Mouse (Mus musculus) thymus, postnatal 10 days (tissue): ENCODE data around the gene Phex.

ENCODE experiments used
- DNase-seq, 2 experiments: peaks; one replicate each; pipeline ENCODE4 v3.0.0; 2021; ENCODE audit warnings: low spot score in 2 of 2

Phex gene

DNA sequence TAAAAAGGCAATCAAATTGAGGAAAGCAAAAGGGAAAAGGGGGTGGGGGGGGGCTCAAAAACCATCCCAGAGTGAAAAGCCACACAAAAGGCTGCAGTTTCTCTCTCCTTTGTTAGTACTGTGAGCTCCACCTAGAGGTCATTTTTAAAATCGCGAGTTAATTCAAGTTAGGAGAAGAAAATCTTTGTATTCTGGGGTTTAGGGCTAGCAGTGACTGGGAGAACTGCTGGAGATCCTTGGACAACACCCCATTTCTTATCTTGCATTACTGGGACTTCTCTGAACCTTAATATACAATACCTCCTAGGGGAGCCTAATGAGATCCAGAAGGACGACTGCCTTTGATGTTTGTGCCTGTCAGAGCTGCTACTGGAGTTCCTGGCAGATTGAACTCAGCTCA is 107.7 kb downstream of the Phex start:
- peak in 1 of 2 experiments; percentile 2 for DNase-seq

DNA sequence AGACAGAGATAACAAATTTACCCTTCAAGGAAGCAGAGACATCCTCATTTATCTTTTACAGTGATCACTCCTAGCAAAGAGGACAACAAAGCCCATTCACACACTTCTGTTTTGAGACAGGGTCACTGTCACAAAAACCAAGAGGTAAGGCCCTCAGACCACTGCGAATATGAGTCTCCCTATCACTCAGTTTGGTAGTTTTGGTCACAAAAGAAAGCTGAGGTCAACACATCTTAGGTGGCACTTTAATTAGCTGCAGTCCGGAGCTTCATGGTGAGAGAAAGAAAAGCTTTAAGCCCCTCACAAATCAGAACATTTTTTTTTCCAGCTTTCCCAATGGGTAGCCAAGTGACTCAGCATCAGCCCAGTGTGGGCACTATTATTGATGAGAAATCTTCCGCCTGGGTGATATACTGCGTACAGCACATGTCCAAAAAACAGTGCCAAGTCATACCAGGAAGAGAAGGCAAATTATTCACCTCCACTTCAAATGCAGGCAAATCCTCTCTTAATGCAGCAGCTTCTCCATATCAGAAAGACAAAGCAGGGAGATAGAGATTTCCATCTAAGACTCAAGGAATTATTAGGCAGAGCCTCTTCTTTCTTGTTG is 108.2 kb downstream of the Phex start:
- no peak for DNase-seq

DNA sequence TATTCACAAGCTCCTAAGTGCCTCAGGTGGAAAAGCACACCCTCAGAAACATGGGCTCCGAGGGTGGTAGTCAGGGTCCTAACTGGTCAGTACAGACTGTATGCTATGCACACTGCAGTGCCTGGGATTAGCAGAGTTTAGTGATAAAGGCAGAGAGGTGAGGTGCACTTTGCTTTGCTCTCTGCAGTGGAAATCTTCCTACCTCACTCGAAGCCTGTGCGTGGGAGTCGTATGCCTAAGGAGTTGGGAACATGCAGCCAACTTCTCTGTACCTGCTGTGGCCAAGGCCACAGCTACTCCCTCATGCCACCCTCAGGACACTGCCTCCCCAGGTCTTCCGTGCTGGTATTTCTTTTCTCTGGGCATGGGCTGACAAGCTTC is 109.3 kb downstream of the Phex start:
- DNase-seq = no peak

DNA sequence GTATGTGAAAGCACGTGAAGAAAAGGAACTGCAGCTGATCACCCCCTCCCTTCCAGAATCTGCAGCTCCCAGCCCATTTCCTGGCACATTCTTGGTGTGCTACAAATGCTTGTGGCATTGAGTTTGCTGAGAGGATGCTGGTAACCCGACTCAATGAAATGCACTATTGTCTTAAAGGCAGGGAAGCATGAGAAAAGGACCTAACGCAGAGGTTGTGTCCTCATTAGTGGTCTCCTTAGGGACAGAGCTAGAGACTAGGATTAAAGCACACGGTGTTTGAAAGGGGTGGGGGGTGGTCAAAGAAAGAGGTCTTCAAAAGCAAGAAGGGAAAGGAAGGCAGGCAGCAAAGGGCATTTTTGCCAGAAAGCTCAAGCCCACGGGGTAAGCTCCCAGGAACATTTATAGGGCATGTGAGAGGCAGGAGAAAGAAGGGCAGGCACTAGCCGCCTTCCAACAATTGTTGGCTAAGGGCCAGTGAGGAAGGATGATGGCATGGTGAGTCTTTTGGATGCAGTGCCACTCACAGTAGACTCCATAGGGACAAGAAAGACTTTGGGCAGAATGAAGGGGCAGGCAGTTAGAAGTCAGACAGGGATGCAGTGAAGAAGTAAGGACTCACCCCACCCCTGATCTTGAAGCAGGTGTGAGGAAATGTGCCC is 109.8 kb downstream of the Phex start:
- DNase-seq = no peak

DNA sequence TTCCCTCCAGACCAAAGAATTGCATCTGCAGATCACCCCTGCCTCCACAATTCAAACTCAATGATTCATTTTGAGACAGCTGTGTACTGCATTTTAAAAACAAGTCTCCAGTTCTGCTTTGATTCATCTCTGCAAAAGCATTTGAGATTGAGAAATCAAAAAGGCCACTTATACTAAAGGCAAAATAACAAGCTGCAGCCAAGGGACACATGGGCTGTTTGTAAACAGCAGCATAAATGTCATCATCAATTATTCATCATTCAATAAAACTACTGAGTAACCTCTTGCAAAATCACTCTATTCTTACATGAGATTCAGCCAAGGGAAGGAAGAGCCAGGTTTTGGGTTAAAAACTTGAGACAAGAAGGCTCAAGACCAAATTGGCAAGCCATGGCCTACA is 122.7 kb downstream of the Phex start:
- DNase-seq = no peak

DNA sequence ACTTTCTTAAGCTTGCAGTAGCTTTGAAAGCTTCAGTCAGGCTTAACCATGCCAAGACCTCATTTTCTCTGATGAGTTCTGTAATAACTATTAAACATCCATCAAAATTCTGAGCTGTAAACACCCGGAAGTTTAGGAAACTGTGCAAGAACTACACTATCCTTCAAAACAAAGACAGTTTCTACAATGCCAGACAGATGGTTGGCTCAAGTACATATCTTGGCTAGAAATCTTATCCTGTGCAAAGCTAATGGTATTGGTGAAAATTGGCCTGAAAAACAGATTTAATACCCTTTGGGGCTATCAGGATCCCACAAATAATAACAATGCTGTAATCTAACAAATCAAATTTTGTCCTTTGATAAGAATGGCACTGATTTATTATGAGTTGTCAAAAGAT is 138.5 kb downstream of the Phex start:
- no peak for DNase-seq

DNA sequence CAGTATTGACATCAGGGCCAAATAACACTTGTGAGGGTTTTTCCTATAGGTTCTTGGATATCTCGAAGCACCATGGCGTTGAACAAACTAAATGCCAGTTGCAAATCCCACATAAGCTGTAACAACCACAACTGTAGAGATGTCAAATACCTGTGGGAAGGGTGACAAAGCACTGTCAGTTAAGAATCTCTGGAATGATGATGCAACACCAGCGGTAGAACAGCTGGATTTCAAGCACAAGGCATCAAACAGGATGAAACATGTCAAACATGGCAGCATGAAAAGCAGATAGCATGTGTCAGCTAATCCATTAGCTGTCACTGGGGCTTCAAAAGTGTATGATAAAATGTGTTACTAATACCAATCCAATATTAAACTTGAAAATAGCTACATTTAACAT is 141.8 kb downstream of the Phex start:
- DNase-seq = no peak

DNA sequence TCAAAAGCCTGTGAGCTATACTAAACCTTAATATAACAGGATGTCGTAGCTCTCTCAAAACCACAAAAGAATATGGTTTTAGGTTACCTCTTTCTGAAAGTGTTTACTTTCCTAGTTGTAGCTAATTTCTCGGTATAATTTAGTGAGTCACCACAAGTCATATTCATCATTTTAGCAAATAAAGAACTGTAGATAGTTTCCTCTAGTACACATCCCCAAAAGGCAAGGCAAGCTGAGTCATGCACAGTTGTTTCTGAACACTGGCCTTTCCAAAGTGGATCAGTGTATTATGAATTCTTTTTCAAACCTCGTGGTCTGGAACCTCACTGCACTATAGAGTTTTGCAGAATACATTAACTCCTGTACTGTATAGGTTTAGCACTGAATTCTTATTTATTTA is 143.5 kb downstream of the Phex start:
- no peak for DNase-seq

DNA sequence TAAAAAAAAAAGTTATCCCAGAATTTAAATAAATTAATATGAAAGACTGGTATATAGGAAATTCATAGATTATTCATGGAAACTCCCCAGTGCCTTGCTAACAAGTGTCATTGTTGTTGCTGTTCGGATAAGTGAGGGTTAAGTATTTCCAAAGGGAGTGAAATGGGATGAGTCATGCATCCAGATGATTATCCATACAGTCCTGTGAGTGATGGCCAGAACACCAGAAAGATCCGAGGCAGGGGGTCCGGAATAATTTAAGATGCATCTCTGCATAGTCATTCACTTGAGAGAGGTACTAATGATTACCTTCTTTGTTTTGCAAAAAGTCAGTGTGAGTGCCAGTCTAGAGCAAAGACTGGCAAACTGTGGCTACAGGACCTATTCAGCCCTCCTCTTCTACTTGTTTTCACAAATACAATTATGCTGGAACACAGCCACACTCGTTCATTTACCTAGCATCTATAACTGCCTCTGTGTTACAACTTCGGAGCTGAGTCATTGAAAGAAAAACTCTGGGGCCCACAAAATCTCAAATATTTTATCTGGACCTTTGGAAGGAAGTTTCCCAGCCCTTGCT is 145.3 kb downstream of the Phex start:
- no peak for DNase-seq

DNA sequence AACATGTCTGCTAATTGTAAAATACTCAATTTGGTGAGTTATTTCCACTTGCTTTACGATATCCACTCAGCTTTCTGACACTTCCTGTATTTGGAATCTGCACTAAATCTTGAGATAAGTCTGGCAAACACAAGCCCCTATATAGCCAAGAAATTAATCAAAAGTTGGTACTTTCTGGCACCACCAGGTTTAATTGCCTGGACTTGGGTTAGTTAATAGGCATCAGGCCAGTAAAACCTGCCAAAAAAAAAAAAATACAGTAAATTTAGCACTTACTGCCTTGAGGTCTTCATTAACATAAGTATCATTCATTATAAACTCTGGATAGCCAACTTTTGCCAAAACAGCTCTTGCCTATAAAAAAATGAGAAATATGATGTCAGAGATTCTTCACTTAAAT is 147.0 kb downstream of the Phex start:
- no peak for DNase-seq

DNA sequence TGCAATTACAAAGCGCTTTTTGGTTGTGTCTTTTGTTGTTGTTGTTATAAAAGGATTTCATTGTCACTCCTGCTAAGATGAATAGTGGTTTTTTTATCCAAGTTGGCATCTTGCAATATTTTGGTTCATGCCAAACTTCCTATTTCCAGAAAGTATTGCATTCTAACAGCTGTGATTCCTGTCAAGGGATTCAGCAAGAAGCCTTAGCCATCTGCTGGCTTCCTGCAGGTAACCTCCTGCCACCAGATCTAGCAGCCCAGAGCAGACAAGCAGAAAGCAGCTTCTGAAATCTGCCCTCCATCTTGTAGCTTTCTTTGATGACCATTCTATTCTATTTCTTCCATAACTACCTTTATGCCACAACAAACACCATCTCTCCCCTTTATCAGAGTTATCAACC is 212.4 kb downstream of the Phex start:
- DNase-seq = no peak

DNA sequence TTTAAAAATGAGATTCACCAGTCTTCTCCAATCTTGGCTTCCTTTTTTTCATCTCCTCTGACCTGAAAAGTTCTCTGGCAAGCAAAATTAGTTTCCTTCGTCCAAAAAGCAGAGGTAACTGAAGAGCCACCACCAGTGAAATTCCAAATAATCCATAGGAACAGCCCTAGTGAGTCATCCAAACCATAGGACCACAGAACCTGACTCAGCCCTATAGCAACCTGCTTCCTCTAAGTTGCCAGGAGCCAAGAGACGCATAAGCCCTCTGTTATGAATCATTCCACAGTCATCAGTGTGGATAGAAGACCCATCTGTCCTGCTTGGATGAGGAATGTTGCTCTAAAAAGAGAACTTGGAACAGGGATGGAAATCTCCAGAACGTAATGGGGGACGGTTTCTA is 230.9 kb downstream of the Phex start:
- DNase-seq = no peak

DNA sequence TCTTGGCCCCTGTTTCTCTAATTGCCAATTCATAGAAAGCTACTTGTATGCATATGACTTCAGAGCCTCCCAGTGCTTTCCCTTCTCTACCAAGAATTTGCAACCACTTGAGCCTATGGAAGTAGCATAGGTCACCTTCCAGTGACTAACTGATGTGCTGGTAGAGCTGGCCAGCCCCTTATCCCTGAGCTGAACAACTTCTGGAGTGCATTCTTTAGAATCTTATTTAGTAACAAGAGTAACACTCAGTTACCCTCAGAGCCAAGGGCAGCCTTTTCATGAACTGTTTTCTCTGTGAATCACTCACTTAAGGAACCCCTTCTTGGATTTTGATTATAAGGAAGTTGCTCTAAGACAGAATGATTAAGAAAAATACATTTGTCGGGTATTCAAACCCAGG is 234.3 kb downstream of the Phex start:
- no peak for DNase-seq

DNA sequence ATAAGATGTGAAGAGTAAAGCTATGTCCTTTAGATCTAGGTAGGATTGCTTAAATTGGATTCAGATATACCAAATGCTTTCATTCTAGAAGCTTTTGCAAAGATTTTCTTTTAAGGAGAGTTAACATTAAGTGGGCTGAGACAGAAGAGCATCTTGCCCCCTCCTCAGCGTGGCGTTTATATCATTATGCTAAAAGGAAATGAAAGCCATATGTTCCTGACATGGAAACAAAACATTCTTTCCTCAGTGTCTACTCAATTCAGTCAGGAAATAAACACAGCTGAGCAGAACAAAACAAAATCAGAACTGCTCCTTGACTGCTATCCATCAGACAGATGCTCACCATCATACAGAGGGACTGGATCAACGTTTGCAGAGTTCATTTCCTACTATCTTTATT is 251.0 kb downstream of the Phex start:
- DNase-seq = no peak

DNA sequence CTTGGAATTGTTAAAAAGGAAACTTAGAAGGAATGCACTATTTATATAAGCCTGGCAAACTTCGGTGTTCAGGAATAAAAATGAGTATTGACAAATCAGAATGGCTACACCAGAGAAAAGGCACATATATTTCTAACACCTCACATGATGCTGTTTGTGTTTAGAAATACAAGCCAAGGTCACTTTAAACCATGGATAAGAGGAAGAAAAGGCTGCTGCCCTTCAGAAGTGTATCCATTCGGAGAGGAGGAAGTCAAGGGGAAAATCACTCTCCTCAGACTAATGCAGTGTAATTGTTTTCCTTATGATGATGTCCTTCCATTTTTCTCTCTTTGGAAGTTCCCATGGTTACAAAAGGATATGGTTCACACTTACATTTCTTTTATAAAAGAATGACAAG is 251.7 kb downstream of the Phex start:
- DNase-seq = no peak

DNA sequence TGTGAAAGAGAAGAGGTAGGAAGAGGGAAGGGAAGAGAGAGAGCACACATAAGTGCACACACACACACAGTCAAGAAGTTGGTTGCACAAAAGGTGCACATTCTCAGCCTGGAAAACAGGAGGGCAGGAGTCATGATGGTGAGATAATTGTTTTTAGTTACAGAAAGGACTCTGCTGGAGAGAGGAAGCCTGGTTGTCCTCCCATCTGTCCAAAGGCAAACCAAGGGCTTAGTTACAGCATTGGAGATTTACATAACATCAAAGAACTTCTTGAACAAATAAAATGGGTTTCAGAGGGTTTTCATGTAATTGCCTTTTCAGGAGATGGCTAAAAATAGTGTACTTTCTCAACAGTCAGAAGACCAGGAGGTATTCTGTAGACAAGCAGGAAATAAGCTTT is 270.4 kb downstream of the Phex start:
- DNase-seq = no peak

DNA sequence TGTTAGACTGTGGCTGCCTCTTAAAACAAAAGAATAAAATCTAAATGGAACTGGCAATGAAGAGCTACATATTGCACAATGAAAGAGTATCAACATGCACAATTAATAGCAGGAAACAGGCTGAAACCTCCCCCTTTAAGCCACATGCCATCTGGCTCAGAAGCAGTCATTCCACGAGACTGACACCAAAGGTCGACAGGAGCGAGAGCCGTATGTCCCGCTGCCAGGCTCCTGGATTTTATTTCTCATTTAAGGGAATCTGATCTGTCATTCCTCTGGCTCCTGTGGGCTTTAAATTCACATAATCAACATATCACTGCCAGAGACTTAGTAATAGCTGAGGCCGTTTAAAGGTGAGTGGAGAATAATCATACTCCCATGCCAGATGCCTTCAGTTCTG is 275.5 kb downstream of the Phex start:
- DNase-seq = no peak
